Mouse (Mus musculus): ENCODE results near the gene Caskin1. TPM values are rescaled to one million over a fixed set of nuclear protein-coding genes. Genes with fewer than 3 reads are reported as not detected.

Gene Caskin1
- total RNA-seq, 2 experiments from 2014 or later, result 110 to 140 TPM

GRCm38 (mm10) chr17:24469910-24470602 is 18.3 kb upstream of the Caskin1 start, which contains the start of the genes E4f1 and Pgp:
Gene E4f1, minus strand, starts transcription at chr17:24470313.
Gene Pgp, plus strand, starts transcription at chr17:24470392.
- intact Hi-C loops (cut with DNase I), result no loop called here

GRCm38 (mm10) chr17:24470701-24471527 is 17.5 kb upstream of the Caskin1 start:
- peak; percentile 55 to 65 for DNase-seq (ENCODE audit: low spot score in 2 of 2)
- intact Hi-C loops (cut with DNase I), result no loop called here

More at GRCm38 (mm10) chr17:24469910-24470602, 18.3 kb upstream of the Caskin1 start, which contains the start of the genes E4f1 and Pgp:
- DNase-seq (ENCODE audit: low spot score in 2 of 2), result peak; percentile 99

- DNase-seq (ENCODE audit: low spot score in 2 of 2), result peak in 1 of 2 experiments; percentile 14
- intact Hi-C loops (cut with DNase I), result no loop called here
Observed at GRCm38 (mm10) chr17:24472512-24472911, 15.9 kb upstream of the Caskin1 start.

GRCm38 (mm10) chr17:24473612-24474275 is 14.7 kb upstream of the Caskin1 start, which contains the start of gene Bricd5:
Gene Bricd5, plus strand, starts transcription at chr17:24473884.
- intact Hi-C loops (cut with DNase I), result no loop called here
- no peak for DNase-seq (ENCODE audit: low spot score in 2 of 2)

DNA sequence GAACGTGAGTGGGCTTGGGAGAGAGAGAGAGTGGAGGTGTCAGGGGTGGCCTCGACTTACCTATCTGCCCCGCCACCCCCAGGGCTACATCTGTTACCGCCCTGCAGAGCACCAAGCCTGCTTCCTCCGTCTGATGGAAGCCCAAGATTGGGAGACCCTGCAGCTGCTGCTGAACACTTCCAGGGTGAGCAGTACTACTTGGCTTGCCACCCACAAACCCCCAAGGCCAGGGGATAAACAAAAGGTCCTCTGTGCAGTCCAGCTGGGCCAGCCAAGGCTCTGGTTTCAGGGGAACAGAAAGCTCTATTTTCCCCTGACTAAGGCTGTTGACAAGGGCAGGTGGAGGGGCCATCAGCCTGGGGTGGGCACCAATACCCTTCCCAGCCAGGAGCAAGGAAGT is 13.8 kb upstream of the Caskin1 start:
- DNase-seq (ENCODE audit: low spot score in 2 of 2), result peak in 1 of 2 experiments; percentile 30
- intact Hi-C loops (cut with DNase I), result no loop called here

DNA sequence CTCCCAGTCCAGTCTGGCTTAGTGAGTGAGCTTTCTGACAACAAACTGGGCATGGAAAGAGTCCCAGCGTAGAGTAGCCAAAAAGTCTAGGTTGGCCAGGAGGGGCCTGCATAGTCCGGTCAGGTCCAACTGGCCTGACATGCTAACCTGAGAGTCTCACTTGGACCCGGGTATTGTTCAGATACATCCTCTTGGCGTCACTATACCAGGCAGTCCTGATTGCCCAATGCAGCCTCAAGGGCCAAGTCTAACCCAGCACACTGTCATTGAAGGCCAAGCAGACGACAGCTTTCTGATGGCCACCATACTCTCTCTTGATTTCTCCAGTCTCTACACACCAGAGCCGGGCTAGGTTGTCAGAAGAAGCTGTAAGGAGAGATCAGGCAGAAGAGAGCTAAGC is 12.8 kb upstream of the Caskin1 start:
- no peak for DNase-seq (ENCODE audit: low spot score in 2 of 2)
- intact Hi-C loops (cut with DNase I), result loop anchor here (5.0 kb wide), 1 partner anchor 37 kb away; no protein-coding TSS in a partner anchor

GRCm38 (mm10) chr17:24476022-24476776 is 12.2 kb upstream of the Caskin1 start:
- intact Hi-C loops (cut with DNase I), result loop anchor here (5.0 kb wide), 1 partner anchor 36 kb away; no protein-coding TSS in a partner anchor
- DNase-seq (ENCODE audit: low spot score in 2 of 2), result no peak

DNA sequence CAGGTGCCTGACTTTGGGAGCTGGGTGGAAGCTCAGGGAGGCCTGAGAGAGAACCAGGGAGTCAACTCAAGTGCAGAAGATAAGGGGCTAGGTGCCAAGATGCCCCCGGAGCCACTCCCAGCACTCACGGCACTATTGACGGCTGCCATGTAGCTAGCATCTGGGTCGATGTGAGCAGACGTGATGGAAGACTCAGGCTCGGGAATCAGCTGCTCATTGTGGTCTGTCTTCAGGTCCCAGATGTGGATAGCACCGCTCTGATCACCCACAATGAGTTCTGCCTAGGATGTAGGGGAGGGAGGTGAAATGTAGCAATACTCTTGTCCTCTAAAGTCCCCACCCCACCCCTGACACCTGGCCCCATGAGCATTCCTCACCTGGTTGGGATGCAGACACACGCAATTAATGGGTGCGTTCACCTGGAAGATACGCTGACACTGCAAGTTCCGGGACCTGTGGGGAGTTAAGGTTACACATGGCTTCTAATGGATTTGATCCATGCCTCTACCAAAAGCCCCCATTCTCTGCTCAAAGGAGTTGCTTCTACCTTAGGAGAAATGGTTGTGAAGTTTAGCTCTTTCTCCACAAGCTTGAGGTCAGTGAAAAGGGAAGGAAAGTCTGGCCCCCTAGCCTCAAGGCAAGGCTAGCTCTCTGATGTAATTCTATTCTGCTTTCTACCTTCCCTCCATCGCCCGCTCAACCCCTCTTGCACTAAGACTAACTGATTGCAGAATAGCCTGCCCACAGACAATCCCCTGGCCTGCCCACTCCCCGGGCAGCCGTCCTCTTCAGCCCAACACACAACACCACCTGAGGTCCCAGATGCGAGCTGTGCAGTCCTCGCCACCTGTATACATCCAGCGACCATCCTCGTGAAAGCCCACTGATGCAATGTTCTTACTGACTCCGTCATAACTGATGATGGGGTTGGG is 11.1 kb upstream of the Caskin1 start:
- no peak for DNase-seq (ENCODE audit: low spot score in 2 of 2)
- intact Hi-C loops (cut with DNase I), result loop anchor here (5.0 kb wide), 1 partner anchor 35 kb away; no protein-coding TSS in a partner anchor

DNA sequence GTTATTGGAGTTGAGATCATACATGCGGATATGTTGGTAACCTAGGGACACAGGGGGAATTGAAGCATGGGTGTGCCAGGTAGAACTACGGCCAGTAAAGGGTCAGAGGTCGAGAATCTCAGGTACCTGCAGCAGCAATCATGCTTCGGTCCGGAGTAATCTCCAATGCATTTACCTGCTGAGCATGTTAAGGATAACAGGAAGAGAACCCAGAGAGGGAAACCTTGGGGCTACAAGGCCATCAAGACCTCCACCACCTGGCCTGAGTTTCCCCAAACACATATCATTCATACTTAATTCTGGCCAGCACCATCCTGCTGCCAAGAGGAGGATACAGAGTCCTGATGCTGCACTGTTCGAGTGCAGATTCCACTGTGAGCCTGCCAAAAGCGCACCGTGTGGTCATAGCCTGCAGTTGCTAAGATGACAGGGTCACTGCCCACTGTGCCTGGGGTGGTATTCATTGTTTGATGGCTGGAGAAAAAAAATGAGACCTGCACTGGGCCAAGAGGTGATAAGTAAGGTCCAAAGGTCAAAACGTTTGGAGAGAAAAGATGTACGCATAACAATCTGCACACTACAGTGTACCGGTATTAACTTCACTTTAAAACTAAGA is 10.3 kb upstream of the Caskin1 start:
- intact Hi-C loops (cut with DNase I), result loop anchor here (5.0 kb wide), 1 partner anchor 34 kb away; no protein-coding TSS in a partner anchor
- no peak for DNase-seq (ENCODE audit: low spot score in 2 of 2)

GRCm38 (mm10) chr17:24478663-24479380 is 9.6 kb upstream of the Caskin1 start, which contains the start of gene Mlst8:
Gene Mlst8, minus strand, starts transcription at chr17:24479078.
- intact Hi-C loops (cut with DNase I), result loop anchor here (5.0 kb wide), 1 partner anchor 33 kb away; no protein-coding TSS in a partner anchor
- DNase-seq (ENCODE audit: low spot score in 2 of 2), result peak; percentile 98

DNA sequence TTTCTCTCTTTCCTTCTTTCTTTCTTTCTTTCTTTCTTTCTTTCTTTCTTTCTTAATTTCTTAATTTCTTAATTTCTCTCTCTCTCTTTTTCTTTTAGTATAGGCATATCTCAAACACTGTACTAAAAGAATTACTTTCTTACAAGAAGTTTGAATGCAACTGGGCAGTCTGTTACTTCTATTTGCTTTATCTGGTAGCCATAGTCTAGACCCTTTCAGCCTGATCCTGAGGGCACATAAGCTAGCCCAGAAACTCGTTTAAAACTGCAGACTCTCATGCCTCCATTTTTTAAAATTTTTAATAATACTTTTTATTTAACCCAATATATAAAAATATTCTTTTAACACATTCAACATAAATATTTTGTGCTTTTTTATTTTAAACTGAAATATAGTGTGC is 9.0 kb upstream of the Caskin1 start:
- DNase-seq (ENCODE audit: low spot score in 2 of 2), result no peak
- intact Hi-C loops (cut with DNase I), result loop anchor here (5.0 kb wide), 1 partner anchor 33 kb away; no protein-coding TSS in a partner anchor

DNA sequence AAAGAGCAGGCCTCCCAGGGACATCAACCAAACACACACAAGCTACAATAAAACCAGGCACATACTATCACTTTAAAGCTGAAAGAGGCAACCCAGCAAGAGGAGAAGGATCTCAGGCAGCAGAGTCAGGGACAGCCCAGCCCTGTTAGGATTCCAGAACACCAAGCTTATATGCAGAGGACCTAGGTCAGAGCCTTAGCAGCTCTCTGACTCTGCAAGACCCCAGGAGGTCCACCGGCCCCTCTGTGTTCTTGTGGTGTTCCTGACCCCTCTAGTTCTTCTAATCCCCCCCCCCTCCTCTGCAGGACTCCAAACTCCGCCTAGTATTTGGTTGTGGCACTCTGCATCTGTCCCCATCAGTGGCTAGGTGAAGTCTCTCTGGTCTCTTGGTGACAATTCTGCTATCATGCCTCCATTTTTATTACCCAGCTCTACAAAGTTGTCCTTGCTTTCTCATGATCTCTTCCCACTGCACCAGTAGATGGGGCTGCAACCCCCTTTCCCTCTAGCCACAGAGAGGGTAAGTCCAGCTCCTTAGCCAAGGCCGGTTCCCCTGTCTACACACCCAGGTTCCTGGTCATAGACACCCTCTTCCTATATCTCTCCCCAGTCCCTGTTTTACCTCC is 8.1 kb upstream of the Caskin1 start:
- no peak for DNase-seq (ENCODE audit: low spot score in 2 of 2)
- intact Hi-C loops (cut with DNase I), result no loop called here

DNA sequence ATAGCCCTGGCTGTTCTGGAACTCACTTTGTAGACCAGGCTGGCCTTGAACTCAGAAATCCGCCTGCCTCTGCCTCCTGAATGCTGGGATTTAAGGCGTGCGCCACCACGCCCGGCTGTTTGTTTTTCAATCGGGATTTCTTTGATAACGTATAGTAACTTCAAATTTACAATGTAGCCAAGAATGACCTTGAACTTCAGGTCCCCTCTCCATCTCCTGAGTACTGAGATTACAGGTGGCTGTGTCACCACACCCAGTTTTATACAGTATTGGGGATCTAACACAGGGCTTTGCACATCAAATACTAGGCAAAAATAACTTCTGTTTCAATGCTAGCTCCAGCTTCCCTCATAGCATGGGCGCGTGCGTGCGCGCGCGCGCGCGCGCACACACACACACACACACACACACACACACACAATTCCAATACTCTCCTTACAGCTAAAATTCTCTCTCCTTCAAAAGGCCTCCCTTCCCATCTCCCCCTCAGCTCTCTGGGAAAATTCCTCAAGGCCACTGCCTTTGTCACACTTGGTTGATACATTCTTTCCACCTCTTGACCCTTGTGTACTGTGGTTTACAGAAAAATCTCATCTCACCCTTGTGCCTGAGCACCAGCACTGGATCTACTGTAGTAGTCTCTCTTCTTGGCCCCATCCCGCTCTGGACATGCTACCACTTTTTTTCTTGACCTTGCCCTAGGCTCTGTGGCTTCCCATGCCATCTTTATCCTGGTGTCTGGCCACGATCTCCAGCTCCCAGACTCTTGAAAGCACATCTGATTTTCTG is 7.2 kb upstream of the Caskin1 start:
- intact Hi-C loops (cut with DNase I), result no loop called here
- DNase-seq (ENCODE audit: low spot score in 2 of 2), result no peak

DNA sequence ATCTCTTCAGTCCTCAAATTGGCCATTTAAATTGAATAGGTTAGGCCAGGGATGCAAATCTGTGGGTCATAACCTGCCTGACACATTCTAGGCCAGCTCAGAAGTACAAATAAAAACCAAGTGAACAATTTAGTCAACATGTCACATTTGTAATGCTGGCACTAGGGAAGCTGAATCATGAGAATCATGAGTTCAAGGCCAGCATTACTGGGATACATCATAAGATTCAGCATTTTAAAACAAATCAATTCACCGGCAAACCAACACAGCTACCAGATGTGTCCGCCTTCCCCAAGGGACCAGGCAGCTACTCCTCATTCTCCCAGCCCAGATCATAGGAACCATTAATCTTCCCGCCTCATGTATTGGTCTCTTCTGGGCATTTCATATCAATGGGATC is 4.9 kb upstream of the Caskin1 start:
- DNase-seq (ENCODE audit: low spot score in 2 of 2), result no peak
- intact Hi-C loops (cut with DNase I), result no loop called here

- intact Hi-C loops (cut with DNase I), result no loop called here
- no peak for DNase-seq (ENCODE audit: low spot score in 2 of 2)
Observed at GRCm38 (mm10) chr17:24485090-24485860, 3.1 kb upstream of the Caskin1 start.
